Mouse (Mus musculus): ENCODE data around the gene Pex7.

The Pex7 gene

DNA sequence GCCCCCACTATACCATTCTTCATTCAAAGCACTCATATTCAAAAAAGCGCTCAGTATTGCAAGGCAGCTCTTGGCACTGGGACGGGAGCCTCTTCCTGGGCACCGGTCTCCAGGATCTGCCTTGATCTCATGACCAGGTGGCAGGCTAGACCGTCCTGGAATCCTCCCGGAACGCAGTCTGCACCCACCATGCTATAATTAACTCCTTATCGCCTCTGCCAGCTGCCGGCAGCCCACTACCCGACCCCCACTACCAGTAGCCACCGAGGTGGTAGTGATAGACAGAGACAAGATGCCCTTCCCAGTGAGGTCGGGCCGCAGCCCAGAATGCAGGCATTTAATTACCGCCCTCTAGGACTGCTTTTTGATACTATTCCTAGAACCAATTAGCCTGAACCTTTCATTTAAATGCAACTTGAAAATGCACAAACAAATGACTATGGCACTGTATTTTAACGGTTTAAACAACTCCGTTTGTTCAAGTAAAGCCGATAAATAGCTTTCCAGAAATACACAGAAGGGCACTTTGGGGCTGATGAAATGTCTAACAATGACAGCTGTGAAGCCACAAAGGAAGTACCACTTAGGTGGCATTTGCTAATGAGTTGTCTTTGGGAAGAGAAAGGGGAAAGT, 88.7 kb downstream of the Pex7 start:
- in situ Hi-C loops (cut with MboI, MseI), result no loop called here

DNA sequence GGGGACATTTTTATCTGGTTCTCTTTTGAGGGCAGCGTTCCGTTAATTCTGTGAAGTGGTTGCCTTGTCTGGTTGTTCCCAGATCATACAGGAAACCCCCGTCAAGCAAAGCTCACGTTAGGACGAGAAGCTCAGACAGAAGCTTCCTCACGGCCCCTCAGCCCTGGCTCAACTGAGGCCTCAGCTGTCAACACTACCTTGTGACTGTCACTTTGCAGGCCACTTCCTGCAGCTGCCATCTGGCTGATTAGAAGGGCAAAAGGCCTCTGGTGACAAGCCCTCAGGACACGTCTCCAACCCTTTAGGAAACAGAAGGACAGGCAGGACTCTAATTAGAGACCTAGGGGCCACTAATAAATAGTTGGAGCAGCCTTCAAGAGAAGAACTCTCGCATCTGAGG, 92.1 kb downstream of the Pex7 start:
- in situ Hi-C loops (cut with MboI, MseI), result no loop called here

DNA sequence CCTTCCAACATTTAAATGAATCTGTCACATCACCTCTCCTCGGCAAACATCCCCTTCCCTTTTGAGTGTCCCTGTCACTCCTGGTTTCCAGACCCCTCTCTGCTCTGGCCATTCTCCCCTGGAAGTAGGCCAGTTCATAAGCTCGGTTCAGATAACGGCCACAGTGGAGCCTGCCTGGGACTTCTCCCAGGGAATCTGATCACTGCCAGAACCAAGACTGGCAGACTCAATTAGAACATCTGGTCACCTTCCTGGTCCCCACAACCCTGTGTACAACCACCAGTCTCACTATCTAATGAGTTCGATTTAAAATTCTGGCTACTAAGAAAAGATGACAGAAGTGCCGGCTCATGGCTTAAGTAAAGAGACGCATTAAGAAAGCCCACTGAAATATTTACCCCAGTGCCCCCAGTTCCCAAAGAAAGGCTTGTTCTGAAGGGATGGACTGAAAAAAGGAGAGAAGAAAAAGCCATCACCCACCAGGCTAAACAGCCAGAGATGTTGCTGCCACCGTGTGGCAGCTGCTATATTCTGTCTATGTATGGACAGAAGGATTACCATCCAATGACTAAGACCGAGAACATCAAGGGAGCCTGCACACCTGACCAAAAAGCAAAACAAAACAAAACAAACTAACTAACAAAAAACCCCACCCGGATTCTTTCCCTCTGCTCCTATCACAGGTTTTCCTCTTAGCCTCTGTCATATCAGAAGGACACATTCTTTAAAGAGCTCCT, 95.9 kb downstream of the Pex7 start:
- in situ Hi-C loops (cut with MboI, MseI), result loop anchor here in 1 of 2 experiments (5.0 kb wide), 1 partner anchor 99 kb away; the partner anchor contains the start of gene Il20ra

DNA sequence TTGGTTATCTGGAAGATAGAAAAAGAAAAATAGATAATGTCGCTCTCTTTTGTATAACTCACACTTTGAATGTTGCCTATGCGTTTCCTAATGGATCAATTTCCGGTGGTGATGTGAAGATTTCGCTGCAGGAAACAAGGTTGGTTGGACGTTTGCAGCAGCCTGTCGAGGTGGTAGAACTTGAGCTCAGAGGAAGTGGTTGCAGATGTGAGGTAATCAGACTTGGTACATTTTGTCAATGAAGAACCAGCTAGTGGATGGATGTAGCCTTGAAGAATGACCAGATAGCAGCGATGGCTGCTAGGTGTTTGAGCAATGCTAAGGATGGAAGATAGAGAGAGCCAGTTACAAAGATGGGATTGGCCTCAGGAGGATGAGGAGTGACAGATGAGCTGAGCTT, 102.7 kb downstream of the Pex7 start:
- in situ Hi-C loops (cut with MboI, MseI), result loop anchor here (5.0 kb wide), 2 partner anchors 93 to 268 kb away; no protein-coding TSS in a partner anchor
